Mouse (Mus musculus): ENCODE measurements around the gene Tectb. TPM values are rescaled to one million over a fixed set of nuclear protein-coding genes. Genes with fewer than 3 reads are reported as not detected.
A peak's percentile ranks its signal among the peaks of the same experiment; 100 is the strongest.

Gene Tectb
- total RNA-seq, 1 experiment from 2014 or later, result not detected

GRCm38 (mm10) chr19:55206482-55207138 is 26.1 kb downstream of the Tectb start:
- ATAC-seq (replicated peaks; ENCODE audit: low read depth, poor library complexity, severe bottlenecking), result peak; percentile 85

GRCm38 (mm10) chr19:55207205-55207604 is 26.7 kb downstream of the Tectb start:
- peak; percentile 54 for ATAC-seq (replicated peaks; ENCODE audit: low read depth, poor library complexity, severe bottlenecking)

- no peak for ATAC-seq (replicated peaks; ENCODE audit: low read depth, poor library complexity, severe bottlenecking)
Measured at GRCm38 (mm10) chr19:55207746-55208538, 27.4 kb downstream of the Tectb start.

GRCm38 (mm10) chr19:55208654-55209053 is 28.1 kb downstream of the Tectb start:
- ATAC-seq (replicated peaks; ENCODE audit: low read depth, poor library complexity, severe bottlenecking), result no peak

DNA sequence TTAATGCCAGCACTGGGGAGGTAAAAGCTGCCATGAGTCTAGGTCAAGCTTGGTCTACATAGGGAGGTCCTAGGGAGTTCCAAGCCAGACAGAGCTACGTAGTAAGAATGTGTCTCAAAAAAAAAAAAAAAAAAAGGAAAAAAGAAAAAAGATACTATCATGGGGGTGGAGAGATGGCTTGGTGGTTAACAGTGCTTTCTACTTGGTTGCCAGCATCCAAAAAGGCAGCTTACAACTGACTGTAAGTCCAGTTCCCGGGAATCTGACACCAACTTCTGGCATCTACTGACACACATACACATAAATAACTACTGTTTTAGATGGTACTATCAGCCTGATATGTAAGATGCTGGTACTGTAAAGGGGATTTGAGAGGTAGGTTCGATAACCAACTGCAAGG is 28.6 kb downstream of the Tectb start:
- no peak for ATAC-seq (replicated peaks; ENCODE audit: low read depth, poor library complexity, severe bottlenecking)

DNA sequence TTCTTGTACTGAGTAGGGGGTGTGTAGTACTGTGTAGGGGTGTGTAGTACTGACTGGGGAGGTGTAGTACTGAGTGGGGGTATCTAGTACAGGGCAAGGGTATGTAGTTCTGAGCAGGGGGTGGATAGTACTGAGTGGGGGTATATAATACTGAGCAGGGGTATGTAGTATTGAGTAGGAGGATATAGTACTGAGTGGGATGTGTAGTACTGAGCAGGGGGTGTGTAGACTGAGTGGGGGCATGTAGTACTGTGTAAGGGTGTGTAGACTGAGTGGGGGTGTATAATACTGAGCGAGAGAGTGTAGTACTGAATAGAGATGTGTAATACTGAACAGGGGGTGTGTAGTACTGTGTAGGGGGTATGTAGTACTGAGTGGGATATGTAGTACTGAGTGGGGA is 31.2 kb downstream of the Tectb start:
- ATAC-seq (replicated peaks; ENCODE audit: low read depth, poor library complexity, severe bottlenecking), result no peak

GRCm38 (mm10) chr19:55213617-55214340 is 33.2 kb downstream of the Tectb start:
- no peak for ATAC-seq (replicated peaks; ENCODE audit: low read depth, poor library complexity, severe bottlenecking)

GRCm38 (mm10) chr19:55216876-55217275 is 36.3 kb downstream of the Tectb start:
- no peak for ATAC-seq (replicated peaks; ENCODE audit: low read depth, poor library complexity, severe bottlenecking)

- no peak for ATAC-seq (replicated peaks; ENCODE audit: low read depth, poor library complexity, severe bottlenecking)
Measured at GRCm38 (mm10) chr19:55217365-55217764, 36.8 kb downstream of the Tectb start.

- ATAC-seq (replicated peaks; ENCODE audit: low read depth, poor library complexity, severe bottlenecking), result peak; percentile 87
Measured at GRCm38 (mm10) chr19:55218192-55218739, 37.7 kb downstream of the Tectb start.

DNA sequence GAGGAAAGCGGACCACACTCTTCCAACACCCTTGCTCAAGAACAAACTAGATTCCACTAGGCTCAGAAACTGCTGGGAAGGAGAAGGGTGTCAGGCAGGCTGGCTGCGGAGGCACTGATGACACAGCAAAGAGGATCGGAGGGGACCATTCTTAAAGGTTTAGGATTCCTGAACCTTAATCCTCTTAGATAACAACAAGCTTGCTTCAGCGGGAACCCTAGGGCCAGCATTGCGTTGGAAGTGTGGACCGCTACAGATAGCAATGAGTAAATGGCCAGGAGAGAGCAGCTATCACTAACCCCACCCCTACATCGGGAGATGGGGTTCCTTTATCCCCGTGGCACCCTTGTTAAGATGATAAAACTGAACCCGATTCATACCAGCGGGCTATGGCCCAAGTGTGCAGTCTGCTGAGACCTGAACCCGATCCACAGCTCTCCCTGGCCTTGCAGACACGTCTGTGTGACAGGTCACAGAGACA is 38.2 kb downstream of the Tectb start:
- ATAC-seq (replicated peaks; ENCODE audit: low read depth, poor library complexity, severe bottlenecking), result peak; percentile 62

GRCm38 (mm10) chr19:55219359-55219758 is 38.8 kb downstream of the Tectb start:
- no peak for ATAC-seq (replicated peaks; ENCODE audit: low read depth, poor library complexity, severe bottlenecking)

GRCm38 (mm10) chr19:55221208-55221607 is 40.7 kb downstream of the Tectb start:
- no peak for ATAC-seq (replicated peaks; ENCODE audit: low read depth, poor library complexity, severe bottlenecking)

GRCm38 (mm10) chr19:55222268-55222667 is 41.7 kb downstream of the Tectb start:
- no peak for ATAC-seq (replicated peaks; ENCODE audit: low read depth, poor library complexity, severe bottlenecking)

DNA sequence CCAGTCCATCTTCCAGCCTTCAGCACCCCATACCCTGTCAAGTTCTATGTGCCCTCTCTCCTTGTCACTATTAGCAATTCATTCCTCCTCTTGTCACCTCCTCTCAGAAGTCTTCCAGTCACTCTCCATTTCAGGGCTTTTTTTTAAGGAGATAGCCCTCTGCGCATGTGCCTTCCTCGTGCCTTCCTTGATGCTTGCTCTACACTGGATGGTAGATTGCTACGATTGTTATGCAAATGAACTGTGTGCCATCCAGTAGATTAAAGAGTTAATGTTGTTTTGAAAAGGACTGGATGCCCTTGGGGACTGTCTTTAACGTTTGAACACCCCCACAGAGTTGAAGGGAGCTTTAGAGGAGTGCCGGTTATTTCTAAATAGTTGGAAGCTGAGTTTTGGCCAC is 46.1 kb downstream of the Tectb start:
- no peak for ATAC-seq (replicated peaks; ENCODE audit: low read depth, poor library complexity, severe bottlenecking)

DNA sequence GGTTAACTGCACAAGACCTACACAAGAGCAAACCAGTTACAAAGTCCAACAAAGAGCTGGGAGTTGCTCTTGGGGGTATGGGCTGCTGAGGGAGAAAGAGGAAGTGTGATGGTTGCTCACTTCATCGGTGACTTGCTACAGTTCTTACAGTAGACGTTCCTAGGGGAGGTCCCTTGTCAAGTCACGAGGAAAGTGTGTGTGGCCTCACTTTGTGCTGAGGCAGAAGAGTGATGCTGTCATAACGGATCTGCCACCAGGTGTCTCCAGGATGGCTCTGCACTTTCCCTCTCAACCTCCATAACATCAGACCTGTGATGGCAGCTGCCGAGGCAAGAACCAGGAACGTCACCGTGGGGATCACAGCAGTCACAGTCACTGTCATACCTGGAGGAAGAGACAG is 46.6 kb downstream of the Tectb start:
- ATAC-seq (replicated peaks; ENCODE audit: low read depth, poor library complexity, severe bottlenecking), result peak; percentile 16; the same call in 1 of the 2 replicates

DNA sequence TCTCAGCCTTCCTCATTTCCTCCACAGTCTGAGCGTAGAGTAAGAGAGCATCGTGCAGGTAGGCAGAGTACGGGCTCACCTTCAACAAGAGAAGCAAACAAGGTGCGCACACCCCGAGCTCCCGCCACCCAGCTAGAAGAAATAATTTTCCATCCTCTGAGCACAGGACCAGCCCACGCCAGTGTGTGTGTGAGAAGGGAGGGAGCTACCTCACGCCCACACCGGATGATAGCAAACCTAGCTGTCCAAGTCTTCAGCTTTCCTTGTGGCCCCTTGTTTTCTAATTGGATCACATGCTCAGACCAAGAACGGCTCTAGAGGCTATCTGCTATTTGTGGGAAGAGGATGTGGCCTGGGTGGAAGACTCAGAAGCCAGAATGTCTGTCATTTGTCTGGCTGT is 50.5 kb downstream of the Tectb start:
- peak; percentile 66 for ATAC-seq (replicated peaks; ENCODE audit: low read depth, poor library complexity, severe bottlenecking)

- no peak for ATAC-seq (replicated peaks; ENCODE audit: low read depth, poor library complexity, severe bottlenecking)
Measured at GRCm38 (mm10) chr19:55232136-55232535, 51.6 kb downstream of the Tectb start.

DNA sequence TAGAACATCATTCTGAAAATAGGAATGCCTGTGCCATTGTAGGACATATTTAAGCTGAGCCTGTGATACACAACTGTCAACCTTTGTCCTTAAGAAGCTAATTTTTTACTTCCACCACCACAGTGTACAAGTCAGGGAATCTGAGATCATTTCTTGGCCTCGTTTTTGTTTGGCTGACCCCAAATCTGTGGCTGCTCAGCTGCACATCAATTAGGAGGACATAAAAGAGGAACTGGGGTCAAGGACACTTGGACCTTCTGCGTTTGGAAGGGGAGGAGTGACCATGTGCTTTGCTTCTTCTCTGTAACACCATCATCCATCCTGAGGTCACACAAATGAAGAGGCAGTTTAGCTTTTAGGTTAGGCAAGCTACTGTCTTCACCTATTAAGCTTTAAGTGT is 55.5 kb downstream of the Tectb start:
- ATAC-seq (replicated peaks; ENCODE audit: low read depth, poor library complexity, severe bottlenecking), result no peak

DNA sequence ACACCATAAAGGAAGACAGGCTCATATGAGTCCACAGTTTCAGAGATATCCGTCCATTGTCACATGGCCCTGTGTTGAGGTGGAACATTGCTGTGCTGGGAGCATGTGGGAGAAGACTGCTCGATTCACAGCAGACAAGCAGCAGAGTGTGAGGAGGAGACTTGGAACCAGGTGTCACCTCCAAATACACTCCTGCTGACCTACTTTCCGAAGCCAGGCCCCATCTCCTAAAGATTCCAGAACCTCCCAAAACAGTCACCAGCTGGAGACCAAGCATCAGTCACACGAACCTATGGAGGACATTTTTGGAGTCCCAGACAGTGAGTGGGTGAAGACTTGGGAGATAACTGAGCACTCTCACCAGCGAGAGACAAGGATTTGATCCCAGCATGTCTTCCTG is 56.0 kb downstream of the Tectb start:
- no peak for ATAC-seq (replicated peaks; ENCODE audit: low read depth, poor library complexity, severe bottlenecking)
